Comparison of ENCODE assay signal across 20 mouse cellular contexts in genomic region chr4:49296434-49296833, GRCm38 (mm10).
DNase-seq lines count a peak whose midpoint lies in the region; ATAC-seq lines count a peak whose summit lies in the region.
"Had no signal": no experiment of that assay in that cellular context is flagged by ENCODE, and none has a peak within 500 bp of the region (broad histone marks: within the 10 kb centered on the region; RNA-seq: fewer than 3 reads in every experiment).

No protein-coding gene starts in this region.

- no peaks in the 10 kb centered on the region for H3K9me3 ChIP-seq in hindbrain, embryonic 14.5 days (ENCODE audit: control insufficient read depth, low read length)
- no peaks in the 10 kb centered on the region for H3K9me3 ChIP-seq in hindbrain, embryonic 11.5 days (ENCODE audit: control insufficient read depth, low read length)
- H3K9me3 ChIP-seq in hindbrain, embryonic 16.5 days (ENCODE audit: control insufficient read depth, low read length), result no peaks in the 10 kb centered on the region
- H3K9me3 ChIP-seq: embryonic facial prominence, embryonic 12.5 days; G1E; heart, embryonic 13.5 days; limb, embryonic 13.5 days had no signal

- H3K4me3 ChIP-seq in hindbrain, embryonic 14.5 days (replicated peaks; ENCODE audit: low read length), result no peak overlapping the region
- H3K4me3 ChIP-seq in hindbrain, embryonic 11.5 days (ENCODE audit: low read depth, low read length), result no peak overlapping the region
- H3K4me3 ChIP-seq in hindbrain, embryonic 16.5 days (ENCODE audit: low read length), result no peak overlapping the region
- H3K4me3 ChIP-seq: embryonic facial prominence, embryonic 12.5 days; heart, embryonic 13.5 days; limb, embryonic 13.5 days had no signal

- ATAC-seq in hindbrain, embryonic 14.5 days (ENCODE audit: low FRiP score), result 0 out of 2 replicates have a peak, but pooled peaks have one; percentile 37
- no peak for ATAC-seq in hindbrain, embryonic 11.5 days (ENCODE audit: low FRiP score)
- ATAC-seq in hindbrain, embryonic 16.5 days, result peak; percentile 82
- ATAC-seq: CD4-positive, CD25-positive, alpha-beta regulatory T cell, adult 4 months had no signal

- H3K9ac ChIP-seq in hindbrain, embryonic 14.5 days, result no peak overlapping the region
- no peak overlapping the region for H3K9ac ChIP-seq in hindbrain, embryonic 11.5 days (ENCODE audit: low read depth, low read length)
- H3K9ac ChIP-seq in hindbrain, embryonic 16.5 days (ENCODE audit: low read depth, low read length), result no peak overlapping the region
- H3K9ac ChIP-seq: embryonic facial prominence, embryonic 12.5 days; heart, embryonic 13.5 days; limb, embryonic 13.5 days had no signal

- H3K36me3 ChIP-seq in hindbrain, embryonic 14.5 days (replicated peaks; ENCODE audit: control insufficient read depth, insufficient read depth), result no peaks in the 10 kb centered on the region
- H3K36me3 ChIP-seq in hindbrain, embryonic 11.5 days (ENCODE audit: control insufficient read depth, insufficient read depth, low read length), result no peaks in the 10 kb centered on the region
- no peaks in the 10 kb centered on the region for H3K36me3 ChIP-seq in hindbrain, embryonic 16.5 days (ENCODE audit: control insufficient read depth, insufficient read depth, low read length)
- H3K36me3 ChIP-seq: embryonic facial prominence, embryonic 12.5 days; G1E; heart, embryonic 13.5 days; limb, embryonic 13.5 days had no signal

- no peaks in the 10 kb centered on the region for H3K27me3 ChIP-seq in hindbrain, embryonic 14.5 days (ENCODE audit: control insufficient read depth, insufficient read depth, low read length)
- no peaks in the 10 kb centered on the region for H3K27me3 ChIP-seq in hindbrain, embryonic 11.5 days (ENCODE audit: control insufficient read depth, insufficient read depth, low read length)
- no peaks in the 10 kb centered on the region for H3K27me3 ChIP-seq in hindbrain, embryonic 16.5 days (replicated peaks; ENCODE audit: control insufficient read depth, insufficient read depth, low read length)
- H3K27me3 ChIP-seq: embryonic facial prominence, embryonic 12.5 days; heart, embryonic 13.5 days; limb, embryonic 13.5 days had no signal

- WGBS in hindbrain, embryonic 14.5 days, result 47% methylated on average over 1 of the region's 1 CpGs
- WGBS in hindbrain, embryonic 11.5 days, result 71% methylated on average over 1 of the region's 1 CpGs
- 38% methylated on average over 1 of the region's 1 CpGs for WGBS in hindbrain, embryonic 16.5 days

- peak; percentile 10 to 43 for DNase-seq in adrenal gland, adult (ENCODE audit: inconsistent age in 2 of 2, low spot score in 1 of 2)
- no peak for DNase-seq in adrenal gland, postnatal 25 days
- DNase-seq in hindbrain, embryonic 14.5 days (ENCODE audit: low spot score), result no peak
- no peak for DNase-seq in hindbrain, embryonic 11.5 days (ENCODE audit: low spot score)
- DNase-seq in layer of hippocampus, postnatal 10 days (ENCODE audit: low spot score in 2 of 2), result peak; percentile 41 to 48
- no peak for DNase-seq in ovary, postnatal 14 days (ENCODE audit: low spot score)
- DNase-seq in lung, postnatal 4 days, result no peak
- DNase-seq: cerebellum, adult 11-12 months; heart, postnatal 36 days; kidney, adult 2 months; kidney, postnatal 25 days; lung, postnatal 14 days; retina, postnatal 1 day; thymus, postnatal 4 days had no signal

- no peak overlapping the region for H3K27ac ChIP-seq in hindbrain, embryonic 14.5 days
- H3K27ac ChIP-seq in hindbrain, embryonic 11.5 days (ENCODE audit: low read depth, low read length), result no peak overlapping the region
- no peak overlapping the region for H3K27ac ChIP-seq in hindbrain, embryonic 16.5 days (ENCODE audit: low read depth, low read length)
- H3K27ac ChIP-seq: embryonic facial prominence, embryonic 12.5 days; heart, embryonic 13.5 days; limb, embryonic 13.5 days had no signal

- H3K4me2 ChIP-seq in hindbrain, embryonic 14.5 days (replicated peaks), result no peak overlapping the region
- H3K4me2 ChIP-seq in hindbrain, embryonic 11.5 days (replicated peaks; ENCODE audit: low read depth, low read length), result no peak overlapping the region
- H3K4me2 ChIP-seq in hindbrain, embryonic 16.5 days (ENCODE audit: low read length), result no peak overlapping the region
- H3K4me2 ChIP-seq: embryonic facial prominence, embryonic 12.5 days; heart, embryonic 13.5 days; limb, embryonic 13.5 days had no signal

- no peaks in the 10 kb centered on the region for H3K4me1 ChIP-seq in hindbrain, embryonic 14.5 days (replicated peaks; ENCODE audit: control insufficient read depth, insufficient read depth, low read length)
- no peaks in the 10 kb centered on the region for H3K4me1 ChIP-seq in hindbrain, embryonic 11.5 days (replicated peaks; ENCODE audit: control insufficient read depth, insufficient read depth, low read length)
- H3K4me1 ChIP-seq in hindbrain, embryonic 16.5 days (ENCODE audit: control insufficient read depth, insufficient read depth, low read depth, low read length), result no peaks in the 10 kb centered on the region
- H3K4me1 ChIP-seq: embryonic facial prominence, embryonic 12.5 days; heart, embryonic 13.5 days; limb, embryonic 13.5 days had no signal

Comparison
In these comparisons a context has a peak if more than half of its experiments do, and no peak if none do; other contexts are left out.
1. DNase-seq: peak in adrenal gland, adult (2 of 2) and layer of hippocampus, postnatal 10 days (2 of 2); none in adrenal gland, postnatal 25 days (single experiment), hindbrain, embryonic 14.5 days (single experiment), hindbrain, embryonic 11.5 days (single experiment), ovary, postnatal 14 days (single experiment) and lung, postnatal 4 days (0 of 2).